Mouse (Mus musculus) adrenal gland, adult 18-20 months (tissue): ENCODE results near the gene Aipl1. TPM values are rescaled to one million over a fixed set of nuclear protein-coding genes. Genes with fewer than 3 reads are reported as not detected.

Experiments used
- DNase-seq, 2 experiments: peaks; one replicate each; pipeline ENCODE4 v3.0.0; 2021 to 2022; ENCODE audit warnings: low spot score in 2 of 2
- total RNA-seq, 2 experiments: library from RNA; stranded (reverse); gene quantifications; 1 replicate in 1 of 2; 2 replicates in 1 of 2; pipeline ENCODE4 v1.2.3; 2021

The Aipl1 gene
- total RNA-seq, 2 experiments from 2014 or later: not detected

DNA sequence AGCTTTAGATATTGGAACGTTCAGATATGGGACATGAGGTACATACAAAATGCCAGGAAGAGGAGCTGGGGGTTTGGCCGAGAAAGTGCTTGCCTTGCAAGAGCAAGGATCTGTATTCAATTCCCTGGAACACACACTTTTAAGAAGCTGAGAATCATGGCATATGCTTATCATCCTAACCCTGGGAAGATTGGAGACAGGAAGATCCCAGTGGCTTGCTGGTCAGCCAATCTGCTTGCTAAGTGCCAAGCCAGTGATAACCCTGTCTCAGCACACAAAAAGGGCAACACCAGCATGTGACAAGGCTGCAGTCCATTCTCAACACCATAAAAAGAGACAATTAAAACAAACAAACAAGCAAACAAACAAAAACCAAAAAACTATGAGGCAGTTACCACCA, 53.2 kb downstream of the Aipl1 start:
- DNase-seq: no peak

Other genes with a start within 250 kb of the Aipl1 start
- gene Pimreg, start 4.5 kb upstream of the Aipl1 start, total RNA-seq: 1 to 10 TPM in 1 of 2 experiments, under 1 TPM in 1; 0.51 to 2.1 TPM
- 1 to 10 TPM; 3.3 to 7.6 TPM for gene Pitpnm3, start 98.3 kb upstream of the Aipl1 start, total RNA-seq
- under 1 TPM; 0.70 to 0.76 TPM for gene Gm43951, start 169.3 kb upstream of the Aipl1 start, total RNA-seq
- gene 4933427D14Rik, start 169.9 kb upstream of the Aipl1 start, total RNA-seq: 1 to 10 TPM; 5.6 to 6.6 TPM
- 10 to 100 TPM; 80.1 to 86.3 TPM for gene Txndc17, start 170.0 kb upstream of the Aipl1 start, total RNA-seq
- gene Med31, start 178.1 kb upstream of the Aipl1 start, total RNA-seq: 10 to 100 TPM; 11.2 to 12.3 TPM
- gene Slc13a5, start 229.7 kb upstream of the Aipl1 start, total RNA-seq: not detected